Comparison of ENCODE assay signal across 10 mouse cellular contexts in genomic region chr15:84324870-84325553, GRCm38 (mm10). TPM values are rescaled to one million over a fixed set of nuclear protein-coding genes. Genes with fewer than 3 reads are reported as not detected.
DNase-seq lines count a peak whose midpoint lies in the region; ATAC-seq and TF ChIP-seq lines count a peak whose summit lies in the region.
"Had no signal": no experiment of that assay in that cellular context is flagged by ENCODE, and none has a peak within 500 bp of the region (broad histone marks: within the 10 kb centered on the region; RNA-seq: fewer than 3 reads in every experiment).

No protein-coding gene starts in this region.

- ATAC-seq in heart, postnatal 0 days (ENCODE audit: insufficient read depth, low read depth): no peak
- peak; percentile 61 for ATAC-seq in megakaryocyte, adult 5-6 weeks (ENCODE audit: poor library complexity, severe bottlenecking)
- ATAC-seq: midbrain, embryonic 15.5 days had no signal

- no peak overlapping the region; the same call in 1 of the 2 replicates for H3K9ac ChIP-seq in heart, postnatal 0 days (replicated peaks; ENCODE audit: low read depth, low read length)
- H3K9ac ChIP-seq: midbrain, embryonic 15.5 days had no signal

- peaks cover 6% of the 10 kb centered on the region; the same call in 1 of the 2 replicates for H3K27me3 ChIP-seq in heart, postnatal 0 days (ENCODE audit: control insufficient read depth, insufficient read depth, low read length)
- H3K27me3 ChIP-seq: midbrain, embryonic 15.5 days had no signal

- TF ChIP-seq EP300 in heart, postnatal 0 days (IDR thresholded peaks at IDR 0.05; ENCODE audit: low read depth): no peak

- no peaks in the 10 kb centered on the region for H3K9me3 ChIP-seq in heart, postnatal 0 days (replicated peaks; ENCODE audit: control insufficient read depth, low read length)
- H3K9me3 ChIP-seq: midbrain, embryonic 15.5 days had no signal

- peak overlapping the region; percentile 20; the same call in 1 of the 2 replicates for H3K27ac ChIP-seq in heart, postnatal 0 days (ENCODE audit: low read depth)
- peak overlapping the region; percentile 98 for H3K27ac ChIP-seq in bone marrow macrophage, adult 2 months (ENCODE audit: insufficient read depth, low read depth, low read length)
- H3K27ac ChIP-seq: midbrain, embryonic 15.5 days had no signal

- no peak for TF ChIP-seq CTCF in heart, postnatal 0 days (IDR thresholded peaks at IDR 0.05; ENCODE audit: low read depth)
- TF ChIP-seq CTCF in bone marrow macrophage, adult 2 months (IDR thresholded peaks at IDR 0.05; ENCODE audit: low read depth, low read length): no peak

- no peak for TF ChIP-seq POLR2A in bone marrow macrophage, adult 2 months (IDR thresholded peaks at IDR 0.05; ENCODE audit: borderline replicate concordance, low read depth, low read length)

- peak overlapping the region; percentile 24; the same call in 1 of the 2 replicates for H3K4me3 ChIP-seq in heart, postnatal 0 days (ENCODE audit: low read depth, low read length)
- peak overlapping the region; percentile 71 for H3K4me3 ChIP-seq in bone marrow macrophage, adult 2 months (ENCODE audit: insufficient read depth, low read length)
- H3K4me3 ChIP-seq: midbrain, embryonic 15.5 days had no signal

- DNase-seq in heart, postnatal 0 days (ENCODE audit: low spot score): no peak
- DNase-seq in heart, adult 8-10 months (ENCODE audit: low spot score): no peak
- DNase-seq in CD4-positive, CD25-positive, alpha-beta regulatory T cell, adult 2 months (ENCODE audit: low read depth, low spot score): peak; percentile 31
- DNase-seq in ovary, adult 18-20 months (ENCODE audit: low spot score): no peak
- no peak for DNase-seq in yolk sac, embryonic 10.5 days (ENCODE audit: low spot score)
- no peak for DNase-seq in frontal cortex, postnatal 14 days (ENCODE audit: low spot score in 2 of 2)
- DNase-seq: right cerebral cortex, postnatal 14 days had no signal

- H3K4me1 ChIP-seq in heart, postnatal 0 days (ENCODE audit: control insufficient read depth, insufficient read depth): no peaks in the 10 kb centered on the region
- H3K4me1 ChIP-seq in bone marrow macrophage, adult 2 months (ENCODE audit: control insufficient read depth, insufficient read depth, low read length): peaks cover 48% of the 10 kb centered on the region
- H3K4me1 ChIP-seq: midbrain, embryonic 15.5 days had no signal

- H3K4me2 ChIP-seq in heart, postnatal 0 days (ENCODE audit: low read depth, low read length): peak overlapping the region; percentile 34; the same call in 1 of the 2 replicates
- H3K4me2 ChIP-seq: midbrain, embryonic 15.5 days had no signal

- WGBS in heart, postnatal 0 days: 60% methylated on average over 8 of the region's 8 CpGs

- no peaks in the 10 kb centered on the region for H3K36me3 ChIP-seq in heart, postnatal 0 days (replicated peaks; ENCODE audit: control insufficient read depth, insufficient read depth, low read length)
- H3K36me3 ChIP-seq: midbrain, embryonic 15.5 days had no signal

RNA-seq across cellular contexts. Expression of gene Parvg, which starts 1.2 kb away (rescaled TPM):
- total RNA-seq in heart, postnatal 0 days (2014; rRNA removed; ENCODE audit: low replicate concordance): 0.11 and 2.2 TPM in 2 replicates
- 0.68 and 1.2 TPM in 2 replicates for polyA plus RNA-seq in heart, postnatal 0 days (2015; fragmentation: Nextera tagmentation; extraction: Ambion mirVana)
- total RNA-seq in heart, adult 8-10 months (2022): 1 to 10 TPM in 3 of 4 experiments, under 1 TPM in 1; 0.88 to 2.0 (median 1.4) TPM
- polyA plus RNA-seq in bone marrow macrophage, adult 2 months (2012; ENCODE audit: insufficient read depth, insufficient read length, missing spikeins): 2.0 and 3.3 TPM in 2 replicates
- 54.9 and 59.6 TPM in 2 replicates for total RNA-seq in megakaryocyte, adult 5-6 weeks (2015)
- 147 and 225 TPM in 2 replicates for total RNA-seq in megakaryocyte, adult 5-6 weeks (2017)

Comparison
In these comparisons a context has a peak if more than half of its experiments do, and no peak if none do; other contexts are left out.
1. RNA of gene Parvg, which starts 1.2 kb away (total RNA-seq): 54.9 to 225 TPM in megakaryocyte, adult 5-6 weeks; 0.88 to 2.0 TPM in heart, adult 8-10 months and 0.11 to 2.2 TPM in heart, postnatal 0 days; every median in the first group is over 10 times any median in the second.